ENCODE assay signal across 8 mouse cellular contexts in genomic region chr13:98206546-98206870, GRCm38 (mm10). TPM values are rescaled to one million over a fixed set of nuclear protein-coding genes. Genes with fewer than 3 reads are reported as not detected.
A peak's percentile ranks its signal among the peaks of the same experiment; 100 is the strongest.
DNase-seq lines count a peak whose midpoint lies in the region; ATAC-seq and TF ChIP-seq lines count a peak whose summit lies in the region.

No protein-coding gene starts in this region.

- no peak for TF ChIP-seq EP300 in liver, postnatal 0 days (IDR thresholded peaks at IDR 0.05; ENCODE audit: low read depth)

- no peaks in the 10 kb centered on the region for H3K36me3 ChIP-seq in heart, embryonic 10.5 days
- H3K36me3 ChIP-seq in E14TG2a.4 (ENCODE audit: insufficient read depth, low read length): no peaks in the 10 kb centered on the region
- no peaks in the 10 kb centered on the region for H3K36me3 ChIP-seq in forebrain, postnatal 0 days (ENCODE audit: insufficient read depth)
- H3K36me3 ChIP-seq in liver, postnatal 0 days (replicated peaks; ENCODE audit: insufficient read depth, low read length): no peaks in the 10 kb centered on the region

- H3K4me2 ChIP-seq in forebrain, postnatal 0 days (ENCODE audit: low read depth): peak overlapping the region; percentile 94
- H3K4me2 ChIP-seq in liver, postnatal 0 days (ENCODE audit: low read depth, low read length): peak overlapping the region; percentile 94

- TF ChIP-seq CTCF in E14TG2a.4 (conservative IDR thresholded peaks at IDR 0.05; ENCODE audit: low read length): no peak
- TF ChIP-seq CTCF in forebrain, postnatal 0 days (IDR thresholded peaks at IDR 0.05; ENCODE audit: low read depth): no peak
- no peak for TF ChIP-seq CTCF in liver, postnatal 0 days (IDR thresholded peaks at IDR 0.05; ENCODE audit: low read depth)

- H3K9me3 ChIP-seq in heart, embryonic 10.5 days: no peaks in the 10 kb centered on the region
- no peaks in the 10 kb centered on the region for H3K9me3 ChIP-seq in E14TG2a.4 (ENCODE audit: low read length)
- H3K9me3 ChIP-seq in forebrain, postnatal 0 days (ENCODE audit: low read length): no peaks in the 10 kb centered on the region
- H3K9me3 ChIP-seq in liver, postnatal 0 days (ENCODE audit: low read length): 0 out of 2 replicates have a peak, but pooled peaks cover 3% of the 10 kb centered on the region

- H3K4me1 ChIP-seq in heart, embryonic 10.5 days: peaks cover 25% of the 10 kb centered on the region
- H3K4me1 ChIP-seq in E14TG2a.4 (replicated peaks; ENCODE audit: low read depth, low read length): peaks cover 20% of the 10 kb centered on the region
- no peaks in the 10 kb centered on the region for H3K4me1 ChIP-seq in forebrain, postnatal 0 days (ENCODE audit: insufficient read depth)
- peaks cover 4% of the 10 kb centered on the region for H3K4me1 ChIP-seq in liver, postnatal 0 days (ENCODE audit: insufficient read depth)

- H3K4me3 ChIP-seq in heart, embryonic 10.5 days: peak overlapping the region; percentile 69
- H3K4me3 ChIP-seq in E14TG2a.4 (replicated peaks; ENCODE audit: low read length): peak overlapping the region; percentile 82
- peak overlapping the region; percentile 74 for H3K4me3 ChIP-seq in forebrain, postnatal 0 days (ENCODE audit: low read depth, low read length)
- H3K4me3 ChIP-seq in liver, postnatal 0 days (ENCODE audit: low read depth, low read length): peak overlapping the region; percentile 57

- peaks cover 17% of the 10 kb centered on the region for H3K27me3 ChIP-seq in heart, embryonic 10.5 days (ENCODE audit: insufficient read depth, poor library complexity, severe bottlenecking)
- peaks cover 61% of the 10 kb centered on the region for H3K27me3 ChIP-seq in E14TG2a.4 (ENCODE audit: insufficient read depth, low read length)
- no peaks in the 10 kb centered on the region; the same call in 1 of the 2 replicates for H3K27me3 ChIP-seq in forebrain, postnatal 0 days (ENCODE audit: insufficient read depth, low read length)
- peaks cover 26% of the 10 kb centered on the region for H3K27me3 ChIP-seq in liver, postnatal 0 days (ENCODE audit: insufficient read depth, low read length)

- peak overlapping the region; percentile 79 for H3K9ac ChIP-seq in forebrain, postnatal 0 days
- peak overlapping the region; percentile 38 for H3K9ac ChIP-seq in liver, postnatal 0 days (replicated peaks)

- ATAC-seq in forebrain, postnatal 0 days: no peak; the same call in 1 of the 2 replicates
- no peak for ATAC-seq in liver, postnatal 0 days

- WGBS in heart, embryonic 10.5 days: 2% methylated on average over 13 of the region's 13 CpGs
- WGBS in forebrain, postnatal 0 days: 2% methylated on average over 13 of the region's 13 CpGs
- WGBS in liver, postnatal 0 days (ENCODE audit: insufficient replicate concordance): 4% methylated on average over 12 of the region's 13 CpGs

- peak overlapping the region; percentile 88 for H3K27ac ChIP-seq in heart, embryonic 10.5 days
- peak overlapping the region; percentile 40; the same call in 1 of the 2 replicates for H3K27ac ChIP-seq in forebrain, postnatal 0 days (ENCODE audit: low read depth, low read length)
- no peak overlapping the region for H3K27ac ChIP-seq in liver, postnatal 0 days (ENCODE audit: low read depth)

- DNase-seq in heart, embryonic 10.5 days (ENCODE audit: low spot score): no peak
- no peak for DNase-seq in heart, adult 11 months
- peak; percentile 48 for DNase-seq in forebrain, postnatal 0 days
- no peak for DNase-seq in liver, postnatal 0 days
- no peak for DNase-seq in embryo, embryonic 11 days
- no peak for DNase-seq in cerebellum, adult 11 months
- no peak for DNase-seq in thymus, postnatal 0 days (ENCODE audit: low spot score)

RNA-seq across cellular contexts. Expression of gene Arhgef28, which starts 0.3 kb away (rescaled TPM):
- 10.2 and 10.6 TPM in 2 replicates for polyA plus RNA-seq in heart, embryonic 10.5 days (2016; fragmentation: Nextera tagmentation; extraction: Ambion mirVana)
- 27.0 and 38.7 TPM in 2 replicates for total RNA-seq in forebrain, postnatal 0 days (2014; rRNA removed)
- 23.1 and 33.9 TPM in 2 replicates for polyA plus RNA-seq in forebrain, postnatal 0 days (2015; fragmentation: Nextera tagmentation; extraction: Ambion mirVana)
- 0.57 and 0.74 TPM in 2 replicates for polyA plus RNA-seq in liver, postnatal 0 days (2015; fragmentation: Nextera tagmentation; extraction: Ambion mirVana)
- polyA plus RNA-seq in thymus, postnatal 0 days (2015; fragmentation: Nextera tagmentation; extraction: Ambion mirVana): 1.7 and 3.7 TPM in 2 replicates

RNA-seq across cellular contexts. Expression of gene Utp15, which starts 56.3 kb away (rescaled TPM):
- 25.1 and 32.1 TPM in 2 replicates for polyA plus RNA-seq in heart, embryonic 10.5 days (2016; fragmentation: Nextera tagmentation; extraction: Ambion mirVana)
- total RNA-seq in forebrain, postnatal 0 days (2014; rRNA removed): 27.5 and 33.5 TPM in 2 replicates
- 16.5 and 22.0 TPM in 2 replicates for polyA plus RNA-seq in forebrain, postnatal 0 days (2015; fragmentation: Nextera tagmentation; extraction: Ambion mirVana)
- polyA plus RNA-seq in liver, postnatal 0 days (2015; fragmentation: Nextera tagmentation; extraction: Ambion mirVana): 5.7 and 7.5 TPM in 2 replicates
- 29.8 and 31.7 TPM in 2 replicates for polyA plus RNA-seq in thymus, postnatal 0 days (2015; fragmentation: Nextera tagmentation; extraction: Ambion mirVana)

RNA-seq across cellular contexts. Expression of gene Ankra2, which starts 56.4 kb away (rescaled TPM):
- 14.8 and 16.3 TPM in 2 replicates for polyA plus RNA-seq in heart, embryonic 10.5 days (2016; fragmentation: Nextera tagmentation; extraction: Ambion mirVana)
- total RNA-seq in forebrain, postnatal 0 days (2014; rRNA removed): 95.5 and 110 TPM in 2 replicates
- polyA plus RNA-seq in forebrain, postnatal 0 days (2015; fragmentation: Nextera tagmentation; extraction: Ambion mirVana): 81.6 and 85.9 TPM in 2 replicates
- 8.5 and 8.6 TPM in 2 replicates for polyA plus RNA-seq in liver, postnatal 0 days (2015; fragmentation: Nextera tagmentation; extraction: Ambion mirVana)
- polyA plus RNA-seq in thymus, postnatal 0 days (2015; fragmentation: Nextera tagmentation; extraction: Ambion mirVana): 28.4 and 28.5 TPM in 2 replicates
